Mouse (Mus musculus): ENCODE results near the gene Smurf1. TPM values are rescaled to one million over a fixed set of nuclear protein-coding genes. Genes with fewer than 3 reads are reported as not detected.

The Smurf1 gene
- polyA plus RNA-seq, 1 experiment from 2014 or later: 21.3 TPM

GRCm38 (mm10) chr5:144845352-144845751 is 120.3 kb downstream of the Smurf1 start:
- no peak for DNase-seq (ENCODE audit: low spot score)
- no peak overlapping the region for H3K4me3 ChIP-seq (ENCODE audit: low read depth, low read length)
- H3K27ac ChIP-seq (ENCODE audit: low read depth, low read length): no peak overlapping the region
- no peaks in the 10 kb centered on the region for H3K27me3 ChIP-seq (ENCODE audit: control insufficient read depth, insufficient read depth, low read length)
- peaks cover 49% of the 10 kb centered on the region for H3K36me3 ChIP-seq (ENCODE audit: control insufficient read depth, insufficient read depth, low read length)
- 95% methylated on average over 20 of the region's 20 CpGs for WGBS
- H3K9me3 ChIP-seq (ENCODE audit: control insufficient read depth, low read length): no peaks in the 10 kb centered on the region
- no peaks in the 10 kb centered on the region for H3K4me1 ChIP-seq (ENCODE audit: control insufficient read depth, insufficient read depth, low read length)
- no peak overlapping the region for H3K9ac ChIP-seq (ENCODE audit: low read length)
- no peak for ATAC-seq (ENCODE audit: insufficient read depth, low FRiP score, low TSS enrichment)
- no peak overlapping the region for H3K4me2 ChIP-seq (ENCODE audit: low read depth)

DNA sequence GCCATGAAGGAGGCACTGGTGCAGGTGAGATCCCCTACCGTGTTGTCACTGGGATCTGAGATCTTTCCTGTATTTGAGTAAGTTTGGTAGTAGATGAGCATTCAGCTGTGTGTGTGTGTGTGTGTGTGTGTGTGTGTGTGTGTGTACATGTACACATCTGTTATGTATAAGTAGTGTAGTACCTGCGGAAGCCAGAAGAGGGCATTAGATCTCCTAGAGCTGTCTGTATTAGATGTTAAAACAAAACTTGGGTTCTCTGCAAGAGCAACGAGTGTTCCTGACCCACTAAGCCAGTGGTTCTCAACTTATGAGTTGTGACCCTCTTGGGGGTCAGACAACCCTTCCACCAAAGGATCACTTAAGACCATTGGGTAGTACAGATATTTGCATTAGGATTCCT is 129.5 kb downstream of the Smurf1 start:
- Histone ChIP-seq H3K36me3 (ENCODE audit: control insufficient read depth, insufficient read depth, low read length) (peaks cover 36% of the 10 kb centered on the region), H3K4me3 (ENCODE audit: low read depth, low read length) (no peak overlapping the region), H3K4me1 (ENCODE audit: control insufficient read depth, insufficient read depth, low read length) (no peaks in the 10 kb centered on the region), H3K27me3 (ENCODE audit: control insufficient read depth, insufficient read depth, low read length) (no peaks in the 10 kb centered on the region), H3K27ac (ENCODE audit: low read depth, low read length) (no peak overlapping the region), H3K9me3 (ENCODE audit: control insufficient read depth, low read length) (no peaks in the 10 kb centered on the region), H3K9ac (ENCODE audit: low read length) (no peak overlapping the region), H3K4me2 (ENCODE audit: low read depth) (no peak overlapping the region)
- WGBS: 89% methylated on average over 3 of the region's 3 CpGs
- DNase-seq (ENCODE audit: low spot score) (no peak), ATAC-seq (ENCODE audit: insufficient read depth, low FRiP score, low TSS enrichment) (no peak)

DNA sequence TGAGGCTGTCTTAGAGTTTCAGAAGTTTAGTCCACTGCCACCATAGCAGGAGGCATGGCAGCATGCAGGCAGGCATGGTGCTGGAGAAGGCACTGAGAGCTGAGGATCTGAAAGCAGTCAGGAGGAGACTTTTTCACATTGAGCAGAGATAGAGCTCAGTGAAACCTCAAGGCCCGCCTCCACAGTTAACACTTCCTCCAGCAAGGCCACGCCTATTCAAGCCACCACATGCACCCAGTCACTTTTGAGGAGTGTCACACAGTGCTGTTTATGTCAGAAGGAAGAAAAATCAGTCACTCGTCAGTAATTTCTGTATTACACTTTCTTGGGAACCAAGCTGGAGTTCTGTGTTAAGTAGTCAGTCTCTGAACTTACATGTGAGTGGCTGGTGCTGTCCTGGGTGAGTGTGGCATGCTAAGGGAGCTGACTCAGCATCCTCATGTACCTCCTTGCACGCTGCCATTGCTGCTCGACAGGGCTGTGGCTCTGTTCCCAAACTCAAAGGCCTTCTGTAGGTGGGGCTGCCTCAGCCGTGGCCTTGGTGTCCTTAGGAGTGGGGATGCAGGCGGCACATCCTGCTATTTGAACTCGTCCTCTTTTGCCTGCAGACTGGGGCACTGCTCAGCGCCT is 133.7 kb downstream of the Smurf1 start:
- no peak for DNase-seq (ENCODE audit: low spot score)
- no peaks in the 10 kb centered on the region for H3K4me1 ChIP-seq (ENCODE audit: control insufficient read depth, insufficient read depth, low read length)
- 92% methylated on average over 9 of the region's 9 CpGs for WGBS
- no peak overlapping the region for H3K4me3 ChIP-seq (ENCODE audit: low read depth, low read length)
- peaks cover 58% of the 10 kb centered on the region for H3K36me3 ChIP-seq (ENCODE audit: control insufficient read depth, insufficient read depth, low read length)
- H3K9me3 ChIP-seq (ENCODE audit: control insufficient read depth, low read length): no peaks in the 10 kb centered on the region
- H3K27me3 ChIP-seq (ENCODE audit: control insufficient read depth, insufficient read depth, low read length): no peaks in the 10 kb centered on the region
- no peak overlapping the region for H3K27ac ChIP-seq (ENCODE audit: low read depth, low read length)
- no peak overlapping the region for H3K9ac ChIP-seq (ENCODE audit: low read length)
- ATAC-seq (ENCODE audit: insufficient read depth, low FRiP score, low TSS enrichment): no peak
- no peak overlapping the region for H3K4me2 ChIP-seq (ENCODE audit: low read depth)

- H3K27ac ChIP-seq (ENCODE audit: low read depth, low read length): no peak overlapping the region
- no peaks in the 10 kb centered on the region for H3K9me3 ChIP-seq (ENCODE audit: control insufficient read depth, low read length)
- no peak overlapping the region for H3K4me3 ChIP-seq (ENCODE audit: low read depth, low read length)
- ATAC-seq (ENCODE audit: insufficient read depth, low FRiP score, low TSS enrichment) (no peak), DNase-seq (ENCODE audit: low spot score) (no peak)
- no peak overlapping the region for H3K9ac ChIP-seq (ENCODE audit: low read length)
- H3K36me3 ChIP-seq (ENCODE audit: control insufficient read depth, insufficient read depth, low read length): peaks cover 58% of the 10 kb centered on the region
- no peaks in the 10 kb centered on the region for H3K4me1 ChIP-seq (ENCODE audit: control insufficient read depth, insufficient read depth, low read length)
- 94% methylated on average over 4 of the region's 4 CpGs for WGBS
- H3K27me3 ChIP-seq (ENCODE audit: control insufficient read depth, insufficient read depth, low read length): no peaks in the 10 kb centered on the region
- no peak overlapping the region for H3K4me2 ChIP-seq (ENCODE audit: low read depth)
Observed at GRCm38 (mm10) chr5:144829631-144830030, 136.0 kb downstream of the Smurf1 start.

- Histone ChIP-seq H3K27ac (ENCODE audit: low read depth, low read length) (no peak overlapping the region), H3K9me3 (ENCODE audit: control insufficient read depth, low read length) (no peaks in the 10 kb centered on the region), H3K4me2 (ENCODE audit: low read depth) (no peak overlapping the region), H3K36me3 (ENCODE audit: control insufficient read depth, insufficient read depth, low read length) (peaks cover 58% of the 10 kb centered on the region), H3K4me1 (ENCODE audit: control insufficient read depth, insufficient read depth, low read length) (no peaks in the 10 kb centered on the region), H3K4me3 (ENCODE audit: low read depth, low read length) (no peak overlapping the region), H3K9ac (ENCODE audit: low read length) (no peak overlapping the region), H3K27me3 (ENCODE audit: control insufficient read depth, insufficient read depth, low read length) (no peaks in the 10 kb centered on the region)
- 96% methylated on average over 20 of the region's 20 CpGs for WGBS
- no peak for DNase-seq (ENCODE audit: low spot score)
- no peak for ATAC-seq (ENCODE audit: insufficient read depth, low FRiP score, low TSS enrichment)
Observed at GRCm38 (mm10) chr5:144828365-144829102, 137.1 kb downstream of the Smurf1 start.

Small RNAs within 50 kb of the gene (microRNA-seq; reads per million reads assigned to microRNA genes)
- gene Mir7039: not detected

Other genes starting within 250 kb of the Smurf1 start
- 18.4 and 19.6 TPM in 2 replicates for gene Tmem130, start 204.0 kb downstream of the Smurf1 start, polyA plus RNA-seq (2014; fragmentation: Nextera tagmentation; extraction: Ambion mirVana)
- 96.8 and 99.2 TPM in 2 replicates for gene Trrap, start 198.1 kb downstream of the Smurf1 start, polyA plus RNA-seq (2014; fragmentation: Nextera tagmentation; extraction: Ambion mirVana)
- not detected in 2 replicates for gene Gm4871, start 66.9 kb upstream of the Smurf1 start, polyA plus RNA-seq (2014; fragmentation: Nextera tagmentation; extraction: Ambion mirVana)
- gene 1700018F24Rik, start 77.1 kb upstream of the Smurf1 start, polyA plus RNA-seq (2014; fragmentation: Nextera tagmentation; extraction: Ambion mirVana): not detected in 2 replicates
- gene Arpc1a, start 118.0 kb upstream of the Smurf1 start, polyA plus RNA-seq (2014; fragmentation: Nextera tagmentation; extraction: Ambion mirVana): 175 and 176 TPM in 2 replicates
- gene Kpna7, start 118.2 kb upstream of the Smurf1 start, polyA plus RNA-seq (2014; fragmentation: Nextera tagmentation; extraction: Ambion mirVana): not detected in 2 replicates
- 68.5 and 72.5 TPM in 2 replicates for gene Arpc1b, start 148.4 kb upstream of the Smurf1 start, polyA plus RNA-seq (2014; fragmentation: Nextera tagmentation; extraction: Ambion mirVana)
- 112 and 116 TPM in 2 replicates for gene Pdap1, start 174.4 kb upstream of the Smurf1 start, polyA plus RNA-seq (2014; fragmentation: Nextera tagmentation; extraction: Ambion mirVana)
- 250 and 260 TPM in 2 replicates for gene Bud31, start 174.5 kb upstream of the Smurf1 start, polyA plus RNA-seq (2014; fragmentation: Nextera tagmentation; extraction: Ambion mirVana)
- 16.5 and 17.9 TPM in 2 replicates for gene Ptcd1, start 201.3 kb upstream of the Smurf1 start, polyA plus RNA-seq (2014; fragmentation: Nextera tagmentation; extraction: Ambion mirVana)
- 34.4 and 41.1 TPM in 2 replicates for gene Cpsf4, start 201.4 kb upstream of the Smurf1 start, polyA plus RNA-seq (2014; fragmentation: Nextera tagmentation; extraction: Ambion mirVana)
- 507 and 532 TPM in 2 replicates for gene Atp5j2, start 226.2 kb upstream of the Smurf1 start, polyA plus RNA-seq (2014; fragmentation: Nextera tagmentation; extraction: Ambion mirVana)
- gene Zkscan14, start 236.0 kb upstream of the Smurf1 start, polyA plus RNA-seq (2014; fragmentation: Nextera tagmentation; extraction: Ambion mirVana): 8.8 and 9.5 TPM in 2 replicates
- gene Zkscan5, start 238.7 kb upstream of the Smurf1 start, polyA plus RNA-seq (2014; fragmentation: Nextera tagmentation; extraction: Ambion mirVana): 19.1 and 21.1 TPM in 2 replicates